Mouse (Mus musculus) ES-E14 (cell line): ENCODE measurements around the gene Fbxw13. TPM values are rescaled to one million over a fixed set of nuclear protein-coding genes. Genes with fewer than 3 reads are reported as not detected.
"Not testable (repeated sequence)": the region's sequence is repeated elsewhere in the genome, so short reads cannot be mapped to it uniquely, and the experiment has no call there.

Source experiments
- DNase-seq: peaks from one replicate; pipeline ENCODE4 v3.0.0-alpha.2; 2013; ENCODE audit warnings: low read depth, low spot score
- H3K27ac ChIP-seq: 2 replicates; pipeline ENCODE4 v1.5.1; 2012; ENCODE audit warnings: low read depth, mild to moderate bottlenecking, low read length, moderate library complexity, mixed read lengths; ENCODE audit not compliant: poor library complexity, insufficient read depth, severe bottlenecking
- H3K36me3 ChIP-seq: 2 replicates; pipeline ENCODE4 v1.6.1; 2012; ENCODE audit warnings: mild to moderate bottlenecking, low read length, moderate library complexity, mixed read lengths; ENCODE audit not compliant: control insufficient read depth, poor library complexity, insufficient read depth, severe bottlenecking
- H3K4me1 ChIP-seq, 2 experiments: fragments of 150-350 bp in 1 of 2; sonication (generic) in 1 of 2; 2 replicates each; pipeline ENCODE4 v1.6.1; 2012; ENCODE audit warnings: low read length in 2 of 2, mild to moderate bottlenecking in 1 of 2, mixed read lengths in 1 of 2; ENCODE audit not compliant: control insufficient read depth in 2 of 2, insufficient read depth in 2 of 2, poor library complexity in 1 of 2
- H3K4me3 ChIP-seq, 2 experiments: fragments of 150-350 bp in 1 of 2; sonication (generic) in 1 of 2; 2 replicates each; pipeline ENCODE4 v1.5.1; 2012; ENCODE audit warnings: low read length in 2 of 2, low read depth in 1 of 2, mild to moderate bottlenecking in 1 of 2, mixed read lengths in 1 of 2; ENCODE audit not compliant: insufficient read depth in 1 of 2, poor library complexity in 1 of 2, severe bottlenecking in 1 of 2
- H3K9ac ChIP-seq: 2 replicates; pipeline ENCODE4 v1.6.1; 2012; ENCODE audit warnings: low read depth, mild to moderate bottlenecking, low read length, mixed read lengths; ENCODE audit not compliant: poor library complexity, insufficient read depth, severe bottlenecking
- H3K9me3 ChIP-seq: fragments of 150-350 bp; sonication (generic); 2 replicates; pipeline ENCODE4 v1.6.1; 2012; ENCODE audit warnings: low read depth, mild to moderate bottlenecking, low read length; ENCODE audit not compliant: control insufficient read depth, insufficient read depth
- CHD2 ChIP-seq: IDR thresholded peaks from 2 replicates; pipeline ENCODE4 v1.6.1; 2014; ENCODE audit warnings: mild to moderate bottlenecking, low read depth, low read length, inconsistent platforms
- HCFC1 ChIP-seq: IDR thresholded peaks from 2 replicates; pipeline ENCODE4 v1.6.1; 2012; ENCODE audit warnings: low read length, inconsistent platforms, borderline replicate concordance; ENCODE audit not compliant: insufficient read depth
- MAFK ChIP-seq: IDR thresholded peaks from 2 replicates; pipeline ENCODE4 v1.6.1; 2014; ENCODE audit warnings: mild to moderate bottlenecking, low read depth, low read length, inconsistent platforms; ENCODE audit not compliant: insufficient read depth
- ZC3H11A ChIP-seq: IDR thresholded peaks from 2 replicates; pipeline ENCODE4 v1.6.1; 2012; ENCODE audit warnings: low read depth, mild to moderate bottlenecking, inconsistent platforms, low read length, borderline replicate concordance
- ZNF384 ChIP-seq: IDR thresholded peaks from 2 replicates; pipeline ENCODE4 v1.6.1; 2012; ENCODE audit warnings: low read depth, low read length, inconsistent platforms
- in situ Hi-C, 2 experiments: fragments of 600-800 bp; cut with MboI; formaldehyde crosslinking; loops; one replicate each; pipeline ENCODE4 v1.15.1; 2025; ENCODE audit warnings: low sequenced_read_pairs in 2 of 2, inconsistent platforms in 1 of 2; ENCODE audit not compliant: unreplicated experiment in 2 of 2
- total RNA-seq: library from RNA; depleted of rRNA; stranded (reverse); fragments of 300-350 nt; gene quantifications from 2 replicates; pipeline ENCODE4 v1.2.3, GENCODE M21; 2012; rRNA removed

Gene Fbxw13
- total RNA-seq = not detected in 2 replicates

DNA sequence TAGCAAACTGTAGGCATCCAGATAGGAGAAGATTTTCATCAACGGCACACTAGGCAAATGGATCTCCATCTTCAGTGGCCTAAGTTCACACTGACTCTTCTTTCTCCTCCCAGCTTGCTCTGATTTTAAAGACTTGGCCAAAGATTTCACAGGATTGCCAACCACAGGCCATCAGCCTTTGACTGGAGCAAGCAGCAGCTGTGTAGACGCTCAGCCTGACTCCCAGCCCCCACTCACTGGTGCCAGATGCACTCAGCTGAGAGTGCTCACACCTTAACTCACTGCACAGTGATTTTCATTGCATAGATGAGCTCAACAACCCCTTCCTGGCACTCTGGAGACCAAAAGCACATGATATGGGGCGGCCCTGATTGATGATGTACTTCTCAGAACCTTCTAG, at the start of gene Fbxw13:
TSS of gene Fbxw13 (minus strand) at position 101 of the 400 bp plus-strand sequence.
- H3K9ac ChIP-seq, H3K4me1 ChIP-seq, in situ Hi-C loops, H3K27ac ChIP-seq, H3K4me3 ChIP-seq, H3K9me3 ChIP-seq, H3K36me3 ChIP-seq, DNase-seq: not testable (repeated sequence)

DNA sequence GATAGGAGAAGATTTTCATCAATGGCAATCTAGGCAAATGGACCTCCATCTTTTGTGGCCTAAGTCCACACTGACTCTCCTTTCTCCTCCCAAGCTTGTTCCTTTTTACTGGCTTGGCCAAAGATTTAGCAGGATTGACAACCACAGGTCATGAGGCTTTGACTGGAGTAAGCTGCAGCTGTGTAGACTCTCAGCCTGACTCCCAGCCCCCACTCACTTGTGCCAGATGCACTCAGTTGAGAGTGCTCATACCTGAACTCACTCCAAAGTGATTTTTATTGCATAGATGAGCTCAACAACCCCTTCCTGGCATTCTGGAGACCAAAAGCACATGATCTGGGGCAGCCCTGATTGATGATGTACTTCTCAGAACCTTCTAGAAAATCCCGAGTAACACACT, 38.9 kb upstream of the Fbxw13 start, which contains the start of gene Fbxw20:
TSS of gene Fbxw20 (minus strand) at position 101 of the 400 bp plus-strand sequence.
- H3K4me1 ChIP-seq = no peaks in the 10 kb centered on the region
- DNase-seq = no peak
- TF ChIP-seq MAFK (no peak), HCFC1 (no peak), ZNF384 (no peak), CHD2 (no peak), ZC3H11A (no peak)
- H3K27ac ChIP-seq = no peak within 1 kb of the TSS
- H3K9ac ChIP-seq = no peak within 1 kb of the TSS
- H3K36me3 ChIP-seq = no peaks in the 10 kb centered on the region
- H3K4me3 ChIP-seq = no peak within 1 kb of the TSS
- no peaks in the 10 kb centered on the region for H3K9me3 ChIP-seq
- in situ Hi-C loops = no loop called here

DNA sequence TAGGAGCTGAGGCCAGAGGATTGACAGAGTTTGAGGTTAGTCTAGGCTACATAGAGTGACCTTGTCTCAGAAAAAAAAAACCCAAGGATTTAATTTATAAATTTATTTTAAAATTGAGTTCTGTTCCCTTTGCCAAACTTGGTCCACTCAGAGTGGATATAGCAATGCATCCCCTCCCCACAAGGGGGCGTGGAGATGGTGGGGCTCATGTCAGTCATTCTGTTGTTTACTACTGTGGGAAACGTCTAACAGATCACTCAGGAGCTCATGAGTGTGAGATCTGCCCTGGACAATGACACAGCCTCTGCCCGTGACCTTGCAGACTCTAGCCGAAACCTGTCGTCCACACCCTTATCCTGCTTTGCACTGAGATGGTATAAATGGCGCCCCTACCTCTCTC, 22.7 kb upstream of the Fbxw13 start:
- Histone ChIP-seq H3K9me3 (no peaks in the 10 kb centered on the region), H3K4me3 (no peak overlapping the region), H3K27ac (no peak overlapping the region), H3K4me1 (no peaks in the 10 kb centered on the region), H3K9ac (no peak overlapping the region), H3K36me3 (no peaks in the 10 kb centered on the region)
- DNase-seq = peak; percentile 30
- no peak for TF ChIP-seq MAFK
- no peak for TF ChIP-seq HCFC1
- TF ChIP-seq ZC3H11A = no peak
- TF ChIP-seq CHD2 = no peak
- TF ChIP-seq ZNF384 = no peak
- in situ Hi-C loops = no loop called here

DNA sequence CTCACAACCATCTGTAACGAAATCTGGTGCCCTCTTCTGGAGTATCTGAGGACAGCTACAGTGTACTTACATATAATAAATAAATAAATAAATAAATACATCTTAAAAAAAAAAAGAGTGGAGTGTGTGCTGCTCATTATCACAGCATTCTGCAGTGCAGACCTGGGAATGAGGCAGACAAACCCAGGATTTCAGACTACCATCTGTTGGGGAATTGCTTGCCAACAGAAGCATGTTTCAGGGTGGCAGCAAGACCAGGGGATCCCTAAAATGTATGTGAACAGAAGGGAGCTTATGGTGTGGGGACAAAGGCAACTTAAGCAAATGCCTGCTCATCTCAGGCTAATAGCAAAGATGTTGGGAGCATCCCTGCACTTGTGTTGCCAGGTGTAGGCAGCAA, 5.6 kb upstream of the Fbxw13 start:
- H3K27ac ChIP-seq, DNase-seq, in situ Hi-C loops, H3K9ac ChIP-seq, H3K4me1 ChIP-seq, H3K36me3 ChIP-seq, H3K4me3 ChIP-seq, H3K9me3 ChIP-seq: not testable (repeated sequence)

DNA sequence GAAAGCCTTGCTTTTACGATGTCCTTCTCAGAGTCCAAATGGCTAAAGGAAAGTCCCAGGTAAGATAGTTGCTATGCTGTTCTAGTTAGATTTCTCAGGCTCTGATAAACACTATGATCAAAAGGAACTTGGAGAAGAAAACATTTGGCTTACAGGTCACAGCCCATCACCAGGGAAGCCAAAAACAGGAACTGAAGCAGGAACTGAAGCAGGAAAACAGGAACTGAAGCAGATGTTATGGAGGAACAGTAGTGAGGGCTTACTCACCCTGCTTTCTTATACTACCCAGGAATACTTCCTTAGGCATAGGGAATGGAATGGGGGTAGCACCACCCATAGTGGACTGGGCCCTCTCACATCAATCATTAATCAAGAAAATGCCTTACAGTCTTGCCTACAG, 4.6 kb upstream of the Fbxw13 start:
- H3K27ac ChIP-seq = no peak overlapping the region
- in situ Hi-C loops = no loop called here
- no peaks in the 10 kb centered on the region for H3K9me3 ChIP-seq
- no peak overlapping the region for H3K9ac ChIP-seq
- no peak for DNase-seq
- no peaks in the 10 kb centered on the region for H3K36me3 ChIP-seq
- H3K4me1 ChIP-seq = no peaks in the 10 kb centered on the region
- no peak overlapping the region for H3K4me3 ChIP-seq
- TF ChIP-seq HCFC1 (no peak), CHD2 (no peak), ZC3H11A (no peak), MAFK (no peak), ZNF384 (no peak)
